ENCODE assay signal across 1 mouse cellular context in the genomic region with DNA sequence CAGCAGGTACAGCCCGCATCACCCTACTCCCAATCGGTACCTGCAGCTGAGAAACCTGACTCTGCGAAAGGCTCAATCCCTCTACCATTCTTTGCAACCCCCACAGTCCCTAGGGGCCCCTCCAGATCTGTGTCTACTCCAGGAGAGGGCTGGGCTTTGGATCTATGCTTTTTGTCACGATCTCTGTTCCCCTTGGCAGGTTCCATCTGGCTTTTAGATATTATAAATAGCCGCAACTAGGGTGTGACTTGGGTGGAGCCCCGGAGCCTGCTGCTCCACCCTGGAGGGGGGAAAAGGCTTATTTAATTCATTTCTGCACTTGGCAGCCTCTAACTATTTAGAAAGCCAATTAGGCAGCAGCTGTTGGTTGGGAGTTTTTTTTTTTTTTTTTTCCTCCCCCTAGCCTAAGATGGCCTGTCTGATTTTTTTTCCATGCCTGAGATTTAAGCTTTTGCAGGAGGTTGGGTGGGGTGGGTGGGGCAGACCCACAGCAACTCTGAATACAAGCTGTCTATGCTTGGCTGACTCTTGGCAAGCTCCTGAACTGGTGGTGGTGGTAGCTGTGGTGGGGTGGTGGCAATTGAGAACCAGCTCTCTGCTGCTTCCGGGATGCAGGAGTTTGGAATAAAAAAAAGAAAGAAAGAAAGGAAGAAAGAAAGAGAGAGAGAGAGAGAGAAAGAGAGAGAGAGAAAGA.
TF ChIP-seq lines count a peak whose summit lies in the region.

No protein-coding gene starts in this region.

TF ChIP-seq in MEL, 35 proteins besides CTCF, POLR2A, EP300 and RAD21 (continued from another document):
- TF ChIP-seq ZMIZ1 (IDR thresholded peaks at IDR 0.05; ENCODE audit: low read depth, low read length) (no peak), GABPA (IDR thresholded peaks at IDR 0.05; ENCODE audit: low read depth, low read length) (no peak), SMC3 (IDR thresholded peaks at IDR 0.05; ENCODE audit: low read depth, low read length) (peak; percentile 9; the same call in 1 of the 2 replicates), RCOR1 (IDR thresholded peaks at IDR 0.05; ENCODE audit: low read depth, low read length) (peak; percentile 63), HCFC1 (IDR thresholded peaks at IDR 0.05; ENCODE audit: low read depth, low read length) (0 out of 2 replicates have a peak, but pooled peaks have one; percentile 21), SIN3A (IDR thresholded peaks at IDR 0.05; ENCODE audit: low read length) (peak; percentile 66), GATA1 (IDR thresholded peaks at IDR 0.05; ENCODE audit: low read depth, low read length) (no peak)
